Mouse (Mus musculus) testis, postnatal 14 days (tissue): ENCODE results near the gene Ap1m1.
A peak's percentile ranks its signal among the peaks of the same experiment; 100 is the strongest.

Experiments
- DNase-seq: peaks from one replicate; pipeline ENCODE4 v3.0.0; 2021; ENCODE audit warnings: low spot score

The Ap1m1 gene

DNA sequence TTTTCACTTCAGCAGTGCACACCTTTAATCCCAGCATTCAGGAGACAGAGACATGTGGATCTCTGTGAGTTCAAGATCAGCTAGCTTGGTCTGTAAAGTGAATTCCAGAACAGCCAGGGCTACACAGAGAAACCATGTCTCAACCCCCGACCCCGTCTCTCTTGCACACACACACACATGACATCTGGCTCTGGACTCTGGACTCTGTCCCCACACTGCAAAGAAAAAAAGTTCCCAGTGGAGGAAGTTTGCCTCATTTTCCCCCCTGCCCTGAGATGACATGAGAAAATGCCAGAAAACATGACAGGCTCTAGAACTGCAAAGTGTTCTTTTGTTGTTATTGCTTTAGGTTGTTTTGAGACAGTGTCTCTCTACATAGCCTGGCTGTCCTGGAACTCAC is 20.0 kb downstream of the Ap1m1 start:
- no peak for DNase-seq

DNA sequence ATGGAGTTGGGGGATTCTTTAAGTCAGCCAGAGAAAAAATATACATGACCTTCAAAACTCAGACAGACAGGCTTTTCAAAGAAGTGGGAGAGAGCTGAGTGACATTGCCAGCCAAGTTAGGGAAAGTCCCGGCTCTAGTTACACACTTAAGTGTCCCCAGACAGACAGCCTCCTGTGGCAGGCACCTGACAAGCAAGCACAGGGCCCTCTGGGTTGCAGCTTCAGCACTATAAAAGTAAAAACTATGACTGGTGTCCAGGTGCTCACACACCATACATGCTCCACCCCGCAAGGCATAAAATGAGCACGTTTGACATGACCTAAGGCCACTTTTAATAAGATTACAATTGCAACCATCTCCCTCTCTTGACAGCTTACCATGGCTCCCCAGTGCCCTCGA is 20.8 kb downstream of the Ap1m1 start:
- no peak for DNase-seq

DNA sequence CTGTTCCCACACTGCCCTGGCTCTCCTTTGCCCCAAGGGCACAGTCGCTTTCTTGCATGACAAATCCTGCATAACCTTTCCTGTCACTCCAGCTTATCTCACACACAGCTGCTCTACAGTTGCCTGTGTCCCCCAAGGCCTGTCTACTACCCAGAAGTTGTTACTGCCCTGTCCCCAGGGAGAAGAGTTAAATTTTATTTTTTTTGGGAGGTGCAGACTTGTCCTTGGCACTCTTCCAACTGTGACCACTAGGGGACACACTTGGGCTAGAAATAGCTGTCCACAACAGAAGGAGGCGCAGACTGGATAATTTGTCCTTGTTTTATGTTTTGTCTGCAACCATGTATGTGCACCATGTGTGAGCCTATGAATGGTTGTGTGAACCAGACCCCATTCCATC is 21.2 kb downstream of the Ap1m1 start:
- DNase-seq, result no peak

DNA sequence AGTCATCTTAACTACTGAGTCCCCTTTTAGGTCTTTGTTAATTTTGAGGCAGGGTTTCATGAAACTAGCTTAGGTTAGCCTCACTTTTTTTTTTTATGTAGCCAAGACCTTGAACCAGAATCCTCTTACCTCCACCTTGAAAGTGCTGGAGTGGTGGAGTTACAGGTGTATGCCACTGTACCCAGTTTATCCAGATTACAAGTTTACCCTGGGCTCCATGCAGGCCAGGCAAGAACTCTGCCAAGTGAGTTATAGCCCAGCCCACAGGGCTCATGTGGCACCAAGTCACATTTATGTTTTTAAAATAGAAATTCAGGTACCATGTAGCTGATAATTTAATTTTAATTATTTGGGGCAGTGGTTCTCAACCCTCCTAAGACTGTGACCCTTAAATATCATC is 21.6 kb downstream of the Ap1m1 start:
- no peak for DNase-seq

DNA sequence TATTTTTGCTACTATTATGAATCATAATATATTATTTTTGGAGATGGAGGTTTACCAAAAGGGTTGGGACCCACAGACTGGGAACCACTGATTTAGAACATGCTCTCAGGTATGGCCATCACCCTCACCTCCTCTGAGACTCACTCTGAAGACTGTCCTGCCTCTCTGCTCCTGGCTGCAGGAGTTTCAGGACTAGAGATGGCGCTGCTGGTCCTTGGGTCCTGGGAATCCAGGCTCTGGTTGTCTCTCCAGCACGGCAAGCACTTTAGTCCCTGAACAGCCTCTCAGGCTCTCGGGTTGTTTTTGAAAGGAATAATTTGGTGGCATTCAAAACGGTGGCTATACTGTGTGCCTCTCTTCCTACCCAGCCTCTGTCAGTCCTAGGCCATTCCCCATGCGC is 22.1 kb downstream of the Ap1m1 start:
- no peak for DNase-seq

DNA sequence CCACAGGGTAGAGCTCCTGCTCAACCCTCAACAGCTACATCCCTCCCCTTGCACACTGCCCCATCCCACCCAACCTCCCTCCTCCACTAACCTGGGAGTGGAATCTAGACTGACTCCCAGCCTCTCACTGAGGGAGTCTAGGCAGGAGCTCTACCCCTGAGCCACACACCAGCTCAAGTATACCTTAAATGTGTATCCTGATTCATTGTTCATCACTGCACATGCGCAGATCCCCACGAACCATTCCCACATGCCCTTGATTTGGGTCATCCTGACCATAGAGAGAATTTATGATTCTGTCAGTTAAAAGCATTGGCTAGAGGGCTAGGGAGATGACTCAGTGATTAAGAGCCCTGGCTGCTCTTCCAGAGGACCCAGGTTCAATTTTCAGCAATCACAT is 22.9 kb downstream of the Ap1m1 start:
- DNase-seq, result no peak

DNA sequence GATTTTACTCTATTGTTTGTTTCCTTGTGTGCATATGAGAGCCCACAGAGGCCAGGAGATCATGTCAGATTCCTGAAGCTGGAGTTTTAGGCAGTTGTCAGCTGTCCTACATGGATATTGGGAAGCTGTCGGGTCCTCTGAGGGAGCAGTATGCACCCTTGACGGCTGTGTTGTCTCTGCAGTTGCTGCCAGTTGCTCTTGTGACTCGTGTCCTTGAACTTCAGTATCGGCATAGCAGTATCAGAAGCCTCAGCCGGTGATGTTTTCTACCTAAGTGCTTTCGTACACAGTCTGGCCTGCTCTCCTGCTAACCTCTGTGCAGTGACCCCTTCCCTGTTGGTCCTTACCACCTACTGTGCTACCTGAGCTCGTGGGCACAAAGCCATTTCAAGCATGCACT is 23.6 kb downstream of the Ap1m1 start:
- no peak for DNase-seq

DNA sequence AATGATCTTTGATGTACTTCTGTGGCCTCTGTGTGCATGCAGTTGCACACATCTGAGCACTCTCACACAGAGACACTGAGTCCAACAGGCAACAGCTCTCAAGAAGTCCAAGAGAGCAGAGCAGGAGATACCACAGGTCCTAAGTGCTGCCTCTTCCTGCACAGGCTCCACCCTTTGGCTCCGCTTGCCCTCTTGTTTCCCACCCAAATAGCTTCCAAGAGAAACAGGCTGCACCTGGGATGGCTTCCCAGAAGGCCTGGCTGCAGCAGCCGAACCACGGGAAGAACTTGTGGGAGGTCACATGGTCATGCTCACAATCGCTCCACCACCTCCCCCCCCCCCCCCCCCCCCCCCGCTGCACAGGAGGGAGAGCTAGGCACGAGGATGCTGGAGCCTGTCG is 25.5 kb downstream of the Ap1m1 start:
- DNase-seq, result no peak

DNA sequence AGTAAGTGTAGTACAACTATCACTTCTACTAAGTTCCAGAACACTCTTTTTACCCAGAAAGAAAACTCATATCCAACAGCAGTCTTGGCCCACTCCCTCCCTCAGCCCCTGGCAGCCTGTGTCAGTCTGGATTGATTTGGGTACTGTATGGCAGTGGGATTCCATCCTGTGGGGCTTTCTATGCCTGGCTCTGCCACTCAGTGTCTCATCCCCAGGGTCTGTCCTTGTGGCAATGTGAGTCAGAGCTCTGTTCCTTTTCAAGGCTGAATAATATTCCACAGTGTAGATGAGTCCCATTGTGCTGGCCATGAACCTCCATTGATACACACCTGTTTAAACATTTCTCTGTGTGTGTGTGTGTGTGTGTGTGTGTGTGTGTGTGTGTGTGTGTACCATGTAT is 26.9 kb downstream of the Ap1m1 start:
- no peak for DNase-seq

DNA sequence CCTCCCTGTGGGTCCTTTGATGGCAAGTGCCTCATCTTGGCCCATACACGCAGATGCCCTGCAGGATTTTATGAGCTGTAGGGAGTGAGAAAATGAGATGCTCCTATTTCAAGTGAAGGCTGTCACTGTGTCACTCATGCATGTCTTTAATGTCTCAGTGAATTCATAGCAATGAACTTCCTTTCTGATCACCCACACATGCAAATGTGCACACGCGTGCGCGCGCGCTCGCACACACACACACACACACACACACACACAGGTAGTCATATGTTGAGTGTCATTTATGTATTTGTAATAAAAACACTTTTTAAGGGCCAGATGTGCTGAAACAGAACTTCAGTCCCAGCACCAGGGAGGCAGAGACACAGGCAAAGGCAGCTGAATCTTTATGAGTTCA is 27.3 kb downstream of the Ap1m1 start:
- DNase-seq, result no peak

DNA sequence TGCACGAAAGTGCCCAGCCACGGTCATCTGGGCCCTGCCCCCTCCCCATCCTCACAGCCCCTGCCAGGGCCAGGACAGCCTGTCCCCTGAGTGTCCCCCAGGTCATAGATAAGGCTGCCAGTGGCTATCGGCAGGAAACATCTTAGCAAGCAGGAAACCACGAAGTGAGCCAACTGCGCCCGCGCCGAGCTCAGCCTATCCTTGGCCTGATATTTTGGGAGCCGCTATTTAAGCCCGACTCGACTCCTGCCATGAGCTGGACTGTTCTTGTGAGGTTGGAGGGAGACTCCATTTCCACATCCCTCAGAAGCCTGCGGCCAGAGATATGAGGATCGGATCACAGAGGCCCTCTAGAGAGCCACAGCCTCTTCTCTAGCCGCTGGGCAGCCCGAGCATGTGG is 28.5 kb downstream of the Ap1m1 start:
- no peak for DNase-seq

DNA sequence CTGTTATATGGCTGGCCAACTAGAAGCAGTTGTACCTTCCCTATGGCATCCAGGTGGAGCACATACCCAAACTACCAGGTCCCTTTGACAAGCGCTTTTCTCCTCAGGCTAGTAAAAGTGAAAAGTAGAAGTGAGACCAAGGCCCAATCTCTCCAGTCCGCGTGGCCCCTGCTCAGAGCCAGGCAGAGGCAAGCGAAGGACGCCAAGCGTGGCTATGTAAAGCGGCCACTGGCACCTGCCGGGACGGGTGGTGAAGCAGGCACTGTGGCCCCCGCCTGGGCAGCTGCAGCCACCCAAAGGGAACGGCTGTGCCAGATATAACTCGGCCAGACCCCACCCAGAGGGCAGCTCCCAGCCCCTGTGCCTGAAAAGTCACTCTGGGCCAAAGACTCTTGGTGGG is 30.8 kb downstream of the Ap1m1 start:
- no peak for DNase-seq

DNA sequence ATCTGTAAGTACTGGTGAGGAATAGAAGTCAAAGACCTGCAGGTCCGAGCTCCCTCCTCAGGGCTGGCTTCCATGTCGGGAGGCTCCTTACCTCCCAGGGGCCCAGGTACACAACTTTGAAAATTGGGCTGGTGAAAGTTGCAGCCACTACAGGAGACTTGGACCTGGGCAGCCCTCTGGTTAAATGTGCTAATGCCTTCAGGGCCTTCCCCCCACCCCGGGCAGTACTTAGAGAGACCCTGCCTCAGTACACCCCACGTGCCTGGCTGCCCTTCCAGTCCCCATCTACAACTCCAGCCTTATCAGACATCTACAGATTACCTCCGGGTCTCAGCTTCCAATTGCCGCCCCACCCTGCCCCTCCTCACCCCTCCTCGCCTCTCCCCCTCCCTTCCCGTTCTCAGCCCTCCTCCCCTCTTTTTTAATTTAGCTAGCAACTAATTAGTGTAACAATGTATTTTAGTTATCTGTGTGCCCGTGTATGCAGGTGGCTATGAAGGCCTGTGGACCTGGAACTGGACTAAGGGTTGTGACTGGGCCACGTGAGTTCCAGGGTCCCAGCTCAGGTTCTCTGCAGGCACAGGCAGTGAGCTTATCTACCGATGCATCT is 31.3 kb downstream of the Ap1m1 start:
- DNase-seq, result no peak

DNA sequence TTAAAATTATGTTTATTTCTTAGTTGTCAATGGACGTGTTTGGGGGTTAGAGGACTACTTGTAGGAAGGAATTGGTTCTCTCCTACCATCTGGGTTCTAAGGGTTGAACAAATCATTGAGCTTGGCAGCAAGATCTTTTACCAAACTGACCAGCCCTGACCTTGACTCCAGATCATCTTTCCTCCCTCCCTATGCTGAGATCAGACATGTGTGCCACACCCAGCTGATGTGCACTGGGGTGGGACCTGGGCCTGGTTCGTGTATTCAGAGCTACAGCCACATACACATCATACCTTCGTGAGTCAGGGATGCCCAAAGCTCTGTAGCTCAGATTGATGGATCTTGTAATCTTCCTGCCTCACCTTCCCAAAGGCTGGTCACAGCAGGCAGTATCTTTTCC is 31.9 kb downstream of the Ap1m1 start:
- no peak for DNase-seq

DNA sequence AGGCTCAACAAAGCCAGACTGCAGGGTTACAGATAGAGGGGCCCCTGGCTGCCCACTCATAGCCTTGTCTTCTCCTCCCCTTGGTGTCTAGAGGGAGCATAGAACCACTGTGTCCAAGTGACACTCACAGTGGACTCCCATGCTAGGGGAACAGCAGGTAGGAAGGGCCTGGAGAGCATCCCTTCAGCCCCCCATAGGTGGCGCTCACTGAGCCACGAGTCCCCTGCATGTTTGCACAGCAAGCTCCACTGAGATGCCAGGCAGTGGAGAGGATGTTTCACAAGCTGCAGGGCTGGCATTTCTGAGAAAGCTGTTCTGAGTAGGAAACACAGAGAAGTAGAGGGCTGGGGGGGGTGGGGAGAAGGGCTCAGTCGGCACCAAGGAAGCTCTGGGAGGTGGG is 32.5 kb downstream of the Ap1m1 start:
- DNase-seq, result peak; percentile 41

DNA sequence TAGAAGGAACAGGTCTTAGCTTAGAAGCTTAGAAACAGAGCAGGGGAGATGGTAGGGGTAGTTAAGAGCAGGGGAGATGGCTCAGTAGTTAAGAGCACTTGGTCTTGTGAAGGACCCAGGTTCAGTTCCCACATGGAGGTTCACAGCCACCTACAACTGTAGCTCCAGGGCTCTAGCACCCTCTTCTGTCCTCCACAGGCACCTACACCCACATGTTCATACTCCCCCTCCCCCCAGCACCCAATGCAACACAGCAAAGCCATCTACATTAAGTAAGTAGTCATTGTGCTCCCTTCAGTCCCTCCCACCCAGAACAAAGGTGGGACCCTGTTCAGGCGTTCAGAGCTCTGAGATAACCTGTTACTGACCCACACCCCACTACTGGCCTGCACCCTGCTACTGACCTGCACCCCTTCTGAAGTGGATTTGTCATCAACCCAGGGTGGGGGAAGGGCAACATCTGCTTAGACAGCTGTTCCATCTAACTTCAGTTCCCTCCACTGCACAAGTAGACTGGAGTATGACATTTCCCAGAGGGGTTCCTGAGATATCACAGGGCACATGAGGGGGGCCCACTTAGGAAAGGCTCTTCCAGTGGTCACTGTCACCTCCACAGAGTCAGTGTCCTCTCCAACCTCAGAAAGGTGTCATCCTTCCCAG is 33.4 kb downstream of the Ap1m1 start:
- DNase-seq, result no peak

DNA sequence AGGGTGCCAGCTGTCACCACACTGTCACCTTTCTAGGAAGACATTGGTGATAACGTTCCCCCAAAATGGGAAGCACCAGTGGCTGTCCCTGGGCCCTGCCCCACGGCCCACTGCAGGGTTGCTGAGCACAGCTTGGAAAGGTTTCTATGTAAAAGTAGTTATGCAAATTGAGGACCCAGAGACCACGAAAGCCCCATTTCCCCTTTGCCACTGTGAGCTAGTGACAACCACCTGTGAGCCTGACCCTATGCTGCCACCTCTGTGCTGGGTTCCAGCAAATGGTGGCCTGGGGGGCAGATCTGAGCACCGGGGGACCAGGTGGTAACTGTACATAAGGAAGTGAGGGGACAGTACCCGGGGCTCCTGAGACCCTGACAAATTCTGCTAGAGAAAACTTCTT is 34.0 kb downstream of the Ap1m1 start:
- DNase-seq, result no peak

DNA sequence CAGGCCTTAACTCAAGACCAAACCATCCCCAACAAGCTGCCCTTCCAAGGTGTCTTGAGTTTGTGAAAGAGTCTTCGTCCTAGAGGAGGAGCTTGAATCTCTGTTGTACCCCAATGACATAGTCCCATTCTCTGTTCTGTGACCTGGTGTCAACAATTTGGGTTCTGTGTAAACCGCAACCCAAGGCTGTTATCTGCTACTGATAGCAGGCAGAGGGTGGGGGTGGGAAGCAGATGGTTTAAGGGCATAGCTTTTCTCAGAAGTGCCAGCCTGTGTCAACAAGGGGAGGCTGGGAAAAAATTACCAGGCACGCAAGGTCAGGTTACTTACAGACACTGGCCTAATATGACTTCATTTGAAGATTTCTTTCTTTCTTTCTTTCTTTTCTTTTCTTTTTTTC is 37.4 kb downstream of the Ap1m1 start:
- DNase-seq, result no peak

DNA sequence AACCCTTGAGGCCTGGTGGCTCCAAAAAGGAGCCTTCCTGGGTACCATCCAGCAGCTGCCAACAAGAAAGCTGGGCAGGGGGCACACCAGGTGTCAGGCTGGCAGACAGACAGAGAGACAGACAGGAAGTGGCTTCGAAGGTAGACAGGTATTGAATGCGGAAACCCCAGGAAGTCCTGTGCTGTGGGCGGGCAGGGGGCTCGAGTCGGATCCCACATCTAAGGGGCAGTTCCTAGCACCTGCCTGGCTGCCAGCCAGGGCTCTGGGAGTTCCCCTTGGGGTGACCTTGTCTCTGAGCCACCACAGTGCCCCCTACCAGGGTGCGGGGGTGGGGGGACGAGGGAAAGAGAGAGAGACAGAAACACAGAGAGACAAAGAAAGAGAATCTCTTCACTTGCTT is 39.3 kb downstream of the Ap1m1 start:
- DNase-seq, result no peak

DNA sequence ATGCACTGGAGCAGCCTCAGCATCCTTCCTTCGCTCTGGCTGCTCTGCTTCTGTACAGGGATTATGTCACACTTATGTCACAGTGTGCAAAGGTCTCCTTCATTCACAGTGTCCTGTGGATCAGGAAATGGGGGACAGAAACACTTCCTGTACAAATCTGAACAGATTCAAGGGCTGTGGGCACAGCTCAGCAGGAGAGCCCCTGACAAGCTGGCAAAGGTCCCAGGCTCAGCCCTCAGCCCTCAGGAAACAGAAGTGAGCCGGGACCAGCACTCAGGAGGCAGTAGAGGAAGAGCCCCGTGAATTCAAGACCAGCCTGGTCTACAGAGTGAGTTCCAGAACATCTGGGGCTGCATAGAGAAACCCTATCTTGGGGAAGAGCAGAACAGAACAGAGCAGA is 41.8 kb downstream of the Ap1m1 start:
- DNase-seq, result no peak

DNA sequence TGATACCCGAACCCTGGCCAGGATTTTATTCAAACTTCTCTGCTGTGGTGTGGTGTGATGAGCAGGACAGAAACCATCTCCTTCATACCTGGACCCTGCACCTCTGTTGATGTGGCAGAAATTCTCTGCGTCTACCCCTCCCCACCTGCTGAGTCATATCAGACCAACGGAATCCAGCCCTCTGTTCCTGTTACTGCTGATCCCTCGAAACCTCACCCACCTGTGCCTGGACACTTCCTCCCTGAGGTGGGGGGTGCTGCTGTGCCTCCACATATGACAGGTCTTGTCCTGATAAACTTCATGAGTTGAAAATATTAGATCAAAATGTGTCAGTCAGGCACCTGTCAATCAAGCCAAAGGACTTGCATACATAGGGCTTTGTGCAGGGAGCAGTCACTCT is 45.5 kb downstream of the Ap1m1 start:
- DNase-seq, result no peak

DNA sequence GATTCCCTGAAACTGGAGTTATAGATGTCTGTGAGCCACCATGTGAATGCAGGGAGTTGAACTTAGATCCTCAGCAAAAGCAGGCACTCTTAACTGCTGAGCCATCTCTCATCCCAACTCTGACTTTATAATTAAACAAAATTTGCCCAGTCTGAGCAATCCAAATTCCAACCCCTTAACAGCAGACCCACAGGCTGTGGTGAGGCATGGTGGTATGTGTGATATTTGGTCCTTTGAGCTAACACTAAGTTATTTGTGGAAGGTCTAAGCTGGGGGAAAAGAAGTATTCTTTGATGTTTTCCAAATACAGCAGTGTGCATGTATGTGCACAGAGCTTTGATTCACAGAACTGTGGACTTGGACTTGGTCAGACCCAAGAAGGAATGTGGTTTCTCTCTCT is 49.2 kb downstream of the Ap1m1 start:
- no peak for DNase-seq

DNA sequence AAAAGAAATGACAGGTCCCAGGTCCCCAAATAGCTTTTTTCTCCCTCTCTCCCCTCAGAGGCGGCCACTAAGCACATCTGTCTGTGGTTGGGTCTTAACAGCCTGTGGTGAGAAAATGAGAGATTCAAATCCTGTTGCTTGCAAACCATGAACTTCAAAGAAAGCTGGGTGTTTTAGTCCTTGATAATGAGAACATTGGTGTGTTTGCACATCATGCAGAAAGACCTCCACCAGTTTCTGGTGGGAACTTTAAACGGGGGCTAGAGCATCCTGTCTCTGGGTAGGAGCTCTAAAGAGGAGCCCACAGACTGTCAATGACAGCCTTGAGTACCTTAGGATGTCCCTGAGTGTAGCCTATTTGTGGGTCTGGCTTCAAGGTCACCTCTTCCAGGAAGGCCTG is 51.3 kb downstream of the Ap1m1 start:
- no peak for DNase-seq

DNA sequence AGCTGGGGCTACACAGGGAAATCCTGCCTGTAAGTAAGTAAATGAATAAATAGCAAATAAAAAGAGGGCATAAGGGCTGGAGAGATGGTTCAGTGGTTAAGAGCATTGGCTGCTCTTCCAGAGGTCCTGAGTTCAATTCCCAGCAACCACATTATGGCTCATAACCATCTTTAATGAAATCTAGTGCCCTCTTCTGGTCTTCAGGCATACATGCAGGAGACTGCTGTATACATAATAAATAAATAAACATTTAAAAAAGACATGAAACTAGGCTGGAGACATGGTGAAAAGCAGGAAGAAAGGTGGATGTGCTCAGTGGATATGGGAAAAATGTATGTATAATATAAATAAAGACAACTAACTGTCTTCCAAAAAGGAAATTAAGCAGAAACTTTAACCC is 53.5 kb downstream of the Ap1m1 start:
- no peak for DNase-seq

DNA sequence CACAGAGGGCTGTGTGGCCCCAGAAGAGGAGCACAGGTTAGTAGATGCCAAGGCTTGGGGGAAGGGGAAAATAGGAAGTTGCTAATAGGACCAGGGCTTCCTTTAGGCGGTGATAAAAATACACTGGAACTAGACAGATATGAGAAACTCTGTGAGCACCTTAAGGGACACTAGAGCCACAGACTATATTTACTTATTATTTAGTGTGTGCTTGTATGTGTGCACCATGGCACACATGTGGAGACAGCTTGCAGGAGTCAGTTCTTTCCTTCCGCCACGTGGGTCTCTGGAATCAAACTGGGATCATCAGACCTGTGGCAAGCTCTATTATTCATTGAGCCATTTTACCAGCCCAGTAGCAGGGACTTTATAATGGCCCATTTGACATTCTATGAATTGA is 55.3 kb downstream of the Ap1m1 start:
- DNase-seq, result no peak
